Mouse (Mus musculus): ENCODE results near the gene Gm3755.
"Not testable (repeated sequence)": the region's sequence is repeated elsewhere in the genome, so short reads cannot be mapped to it uniquely, and the experiment has no call there.

The Gm3755 gene

DNA sequence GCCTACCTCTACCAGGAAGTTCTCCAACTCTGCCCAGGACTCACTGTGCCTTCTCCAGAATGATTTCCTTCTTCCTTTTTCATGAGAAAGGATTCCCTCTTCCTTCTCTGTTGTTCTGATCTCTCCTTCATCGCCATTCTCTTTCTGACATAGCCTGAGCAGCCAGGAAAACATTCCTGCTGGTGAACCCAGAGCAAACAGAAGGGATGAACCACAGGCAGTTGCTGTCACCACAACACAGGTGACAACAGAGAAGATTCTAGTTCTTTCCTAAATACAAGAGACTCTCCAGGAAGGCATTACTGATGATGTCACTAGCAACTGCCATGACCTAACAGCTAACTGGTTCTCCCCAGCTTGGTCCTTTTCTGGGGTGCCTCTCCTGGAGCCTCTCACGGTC lies at the start of gene Gm3755:
Gm3755 (minus strand) TSS at position 101 of the 400 bp plus-strand sequence.
- DNase-seq (ENCODE audit: low read depth) = not testable (repeated sequence)

DNA sequence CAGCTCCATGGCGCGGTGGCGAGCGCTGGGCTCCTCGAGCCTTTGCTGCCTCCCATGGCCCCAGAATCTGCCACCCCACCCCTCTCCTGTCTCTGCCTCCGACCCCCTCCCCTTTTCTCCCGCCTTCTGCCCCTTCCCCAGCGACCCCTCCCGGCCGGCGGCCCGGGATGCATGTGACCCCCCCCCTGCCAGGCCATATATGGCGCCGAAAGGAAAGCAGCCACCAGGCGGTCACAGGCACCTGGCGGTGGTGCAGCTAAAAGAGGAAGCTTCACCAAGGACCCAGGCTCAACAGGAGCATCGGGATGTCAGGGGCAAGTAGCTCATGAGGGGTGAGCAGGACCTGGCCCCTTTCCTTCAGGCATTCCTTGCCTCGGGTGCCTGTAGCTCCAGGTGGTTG lies 38.0 kb upstream of the Gm3755 start:
- not testable (repeated sequence) for DNase-seq (ENCODE audit: low read depth)

DNA sequence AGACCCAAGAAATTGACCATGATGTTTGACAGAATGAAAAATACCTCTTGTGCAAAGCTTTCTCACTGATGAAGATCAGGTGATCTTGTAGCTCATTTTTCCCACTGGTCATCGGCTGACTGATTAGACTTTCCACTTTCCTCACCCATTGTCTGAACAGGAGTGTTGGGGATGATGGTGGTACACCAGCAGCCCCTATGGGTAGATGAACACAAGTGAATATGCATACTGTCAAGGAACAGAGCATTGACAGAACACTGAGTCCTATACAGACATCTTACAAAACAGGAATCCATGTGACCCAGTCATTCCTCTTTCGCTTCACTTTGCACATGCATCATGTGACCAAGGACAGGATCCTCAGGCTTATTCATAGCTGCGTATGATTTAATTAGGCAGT lies 32.9 kb upstream of the Gm3755 start, which contains the start of gene Gm3752:
Gm3752 (minus strand) TSS at position 101 of the 400 bp plus-strand sequence.
- DNase-seq (ENCODE audit: low read depth) = not testable (repeated sequence)

DNA sequence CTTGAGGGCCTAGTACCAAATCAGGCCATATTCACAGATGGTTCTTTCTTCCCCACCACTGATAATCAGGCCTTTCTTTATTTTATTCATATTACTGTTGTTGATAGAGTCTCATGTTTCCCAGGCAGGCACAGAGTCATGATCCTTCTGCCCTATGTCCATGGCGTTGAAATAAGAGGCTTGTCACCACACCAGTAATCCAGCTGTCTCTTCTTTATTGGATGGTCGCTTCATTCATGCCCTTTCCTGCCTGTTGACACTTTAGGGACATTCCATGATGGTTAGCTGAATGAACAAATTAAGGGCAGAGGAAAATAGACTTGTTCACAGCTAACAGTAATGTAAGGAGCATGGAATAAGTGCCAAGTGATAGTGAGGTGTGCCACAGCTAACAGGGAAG lies 28.2 kb downstream of the Gm3755 start:
- not testable (repeated sequence) for DNase-seq (ENCODE audit: low read depth)

All from NIH3T3 (cell line).